Mouse (Mus musculus) forebrain, embryonic 14.5 days (tissue): ENCODE results near the gene Rasgef1c. TPM values are rescaled to one million over a fixed set of nuclear protein-coding genes. Genes with fewer than 3 reads are reported as not detected.

Experiments used
- ATAC-seq: fragments of 200-750 bp; cut with Nextera tagmentation; 2 replicates; pipeline ENCODE4 v1.8.0; 2017; ENCODE audit warnings: mild to moderate bottlenecking, moderate library complexity
- DNase-seq: peaks from one replicate; pipeline ENCODE4 v3.0.0-alpha.2; 2015; ENCODE audit warnings: low spot score
- H3K27ac ChIP-seq: fragments of 300-500 bp; sonication (generic); 2 replicates; pipeline ENCODE4 v1.5.1; 2014; ENCODE audit warnings: low read depth, mild to moderate bottlenecking, control low read depth, low read length, moderate library complexity
- H3K27me3 ChIP-seq: fragments of 300-500 bp; sonication (generic); replicated peaks from 2 replicates; pipeline ENCODE4 v1.6.1; 2014; ENCODE audit warnings: low read length, control low read depth, mixed read lengths; ENCODE audit not compliant: control insufficient read depth, insufficient read depth
- H3K36me3 ChIP-seq: fragments of 300-500 bp; sonication (generic); 2 replicates; pipeline ENCODE4 v1.6.1; 2014; ENCODE audit warnings: low read length, control low read depth; ENCODE audit not compliant: control insufficient read depth, insufficient read depth
- H3K4me1 ChIP-seq: fragments of 300-500 bp; sonication (generic); 2 replicates; pipeline ENCODE4 v1.6.1; 2014; ENCODE audit warnings: antibody characterized with exemption, low read length, control low read depth; ENCODE audit not compliant: control insufficient read depth, insufficient read depth
- H3K4me2 ChIP-seq: fragments of 300-500 bp; sonication (generic); 2 replicates; pipeline ENCODE4 v1.6.1; 2014; ENCODE audit warnings: mild to moderate bottlenecking, control low read depth, low read length
- H3K4me3 ChIP-seq: fragments of 300-500 bp; sonication (generic); 2 replicates; pipeline ENCODE4 v1.5.1; 2014; ENCODE audit warnings: low read depth, low read length, control low read depth
- H3K9ac ChIP-seq: fragments of 300-500 bp; sonication (generic); 2 replicates; pipeline ENCODE4 v1.6.1; 2014; ENCODE audit warnings: mild to moderate bottlenecking, low read length, control low read depth, moderate library complexity
- H3K9me3 ChIP-seq: fragments of 300-500 bp; sonication (generic); replicated peaks from 2 replicates; pipeline ENCODE4 v1.6.1; 2016; ENCODE audit warnings: low read length, control low read depth, mixed read lengths; ENCODE audit not compliant: control insufficient read depth
- whole genome bisulfite sequencing: fragments of 180-500 bp; shearing (Covaris S2); extraction: QIAGEN DNeasy Blood & Tissue Kit; methylation state at CpG from one replicate; pipeline ENCODE4 v1.1.7; 2014; 5-methylcytosine and 5-hydroxymethylcytosine counted together
- polyA plus RNA-seq: library from polyadenylated mRNA; unstranded; fragments of >200 nt; fragmentation: Nextera tagmentation; extraction: Ambion mirVana; gene quantifications from 2 replicates; pipeline ENCODE4 v1.2.1, GENCODE M21; 2014

The Rasgef1c gene
- polyA plus RNA-seq, 1 experiment from 2014 or later: 10.9 TPM

- Histone ChIP-seq H3K4me2 (no peak overlapping the region), H3K9me3 (no peaks in the 10 kb centered on the region), H3K27me3 (no peaks in the 10 kb centered on the region), H3K4me3 (no peak overlapping the region), H3K27ac (0 out of 2 replicates have a peak overlapping the region, but pooled peaks have one; percentile 21), H3K9ac (0 out of 2 replicates have a peak overlapping the region, but pooled peaks have one; percentile 3), H3K4me1 (peaks cover 20% of the 10 kb centered on the region), H3K36me3 (no peaks in the 10 kb centered on the region)
- 33% methylated on average over 5 of the region's 5 CpGs for WGBS
- DNase-seq: peak; percentile 30
- ATAC-seq: no peak; the same call in 1 of the 2 replicates
Observed at GRCm38 (mm10) chr11:49931037-49931625, 29.5 kb downstream of the Rasgef1c start.

- Histone ChIP-seq H3K9me3 (no peaks in the 10 kb centered on the region), H3K4me2 (no peak overlapping the region), H3K9ac (0 out of 2 replicates have a peak overlapping the region, but pooled peaks have one; percentile 3), H3K4me3 (no peak overlapping the region), H3K36me3 (no peaks in the 10 kb centered on the region), H3K27me3 (no peaks in the 10 kb centered on the region), H3K4me1 (peaks cover 18% of the 10 kb centered on the region), H3K27ac (no peak overlapping the region)
- peak; percentile 26; the same call in 1 of the 2 replicates for ATAC-seq
- 38% methylated on average over 7 of the region's 7 CpGs for WGBS
- peak; percentile 27 for DNase-seq
Observed at GRCm38 (mm10) chr11:49931853-49932252, 30.2 kb downstream of the Rasgef1c start.

DNA sequence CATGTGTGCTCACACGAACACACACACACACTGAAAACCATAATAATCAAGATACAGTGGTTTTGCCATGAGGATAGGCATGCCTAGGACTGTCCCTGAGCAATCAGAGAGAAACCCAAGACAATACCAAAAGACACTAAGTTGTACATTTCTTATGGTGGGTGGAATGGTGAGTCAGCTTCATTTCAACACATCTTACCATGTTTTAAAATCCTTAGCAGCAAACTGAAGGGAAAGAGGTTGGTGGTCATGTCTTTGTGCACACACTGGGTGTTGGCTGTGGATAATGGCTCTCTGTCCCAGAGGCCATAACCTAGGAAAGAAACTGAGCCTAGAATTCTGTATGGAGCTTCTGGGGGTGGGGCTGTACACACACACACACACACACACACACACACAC lies 32.2 kb downstream of the Rasgef1c start:
- no peaks in the 10 kb centered on the region for H3K9me3 ChIP-seq
- H3K4me2 ChIP-seq: no peak overlapping the region
- H3K4me1 ChIP-seq: peaks cover 12% of the 10 kb centered on the region; the same call in 1 of the 2 replicates
- 79% methylated on average over 1 of the region's 1 CpGs for WGBS
- no peak for DNase-seq
- ATAC-seq: no peak
- H3K27ac ChIP-seq: no peak overlapping the region
- H3K4me3 ChIP-seq: no peak overlapping the region
- no peak overlapping the region for H3K9ac ChIP-seq
- H3K36me3 ChIP-seq: no peaks in the 10 kb centered on the region
- H3K27me3 ChIP-seq: no peaks in the 10 kb centered on the region

DNA sequence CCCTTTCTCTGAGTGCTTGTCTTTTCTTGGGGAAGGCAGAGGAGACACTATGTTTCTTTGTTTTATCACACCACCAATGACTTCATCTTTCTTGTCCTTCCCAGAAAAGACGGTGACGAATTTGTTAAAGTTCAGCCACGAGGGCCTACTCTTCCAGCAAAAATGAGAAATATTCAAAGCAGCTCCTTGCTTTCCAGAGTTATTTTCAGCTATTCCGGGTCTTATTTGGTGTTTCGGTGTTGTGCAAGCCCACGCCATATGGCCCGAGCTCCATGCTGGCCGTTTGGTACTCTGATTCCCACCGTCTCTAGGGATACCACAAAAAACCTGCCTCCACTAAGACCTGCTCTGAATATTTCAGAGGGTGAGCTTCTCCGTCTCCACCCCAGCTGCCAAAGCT lies 32.7 kb downstream of the Rasgef1c start:
- peaks cover 12% of the 10 kb centered on the region; the same call in 1 of the 2 replicates for H3K4me1 ChIP-seq
- no peak overlapping the region for H3K27ac ChIP-seq
- no peak overlapping the region for H3K4me3 ChIP-seq
- no peak for ATAC-seq
- no peak overlapping the region for H3K9ac ChIP-seq
- no peak overlapping the region for H3K4me2 ChIP-seq
- 61% methylated on average over 10 of the region's 10 CpGs for WGBS
- no peaks in the 10 kb centered on the region for H3K27me3 ChIP-seq
- H3K9me3 ChIP-seq: no peaks in the 10 kb centered on the region
- no peaks in the 10 kb centered on the region for H3K36me3 ChIP-seq
- no peak for DNase-seq

DNA sequence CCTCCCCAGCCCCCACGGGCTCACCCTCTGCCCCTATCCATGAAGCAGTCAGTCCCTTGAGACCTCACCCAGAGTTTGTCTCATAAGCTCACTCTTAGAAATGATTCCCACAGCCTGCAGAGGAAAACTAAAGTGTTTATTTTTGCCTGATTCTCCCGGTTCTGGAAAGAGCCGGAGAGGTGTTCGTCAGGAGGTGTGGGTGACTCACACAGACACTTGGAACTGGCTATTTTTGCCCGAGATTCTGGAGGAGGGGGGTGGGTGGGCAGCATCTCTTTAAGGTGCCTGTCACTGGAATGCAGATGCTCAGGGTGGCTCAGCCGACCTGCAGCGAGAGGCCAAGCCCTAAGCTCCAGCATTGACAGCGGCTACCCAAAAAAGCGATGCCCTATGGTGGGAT lies 34.8 kb downstream of the Rasgef1c start:
- no peak for DNase-seq
- H3K9ac ChIP-seq: no peak overlapping the region
- ATAC-seq: no peak
- no peak overlapping the region for H3K27ac ChIP-seq
- no peaks in the 10 kb centered on the region for H3K27me3 ChIP-seq
- no peaks in the 10 kb centered on the region for H3K9me3 ChIP-seq
- no peak overlapping the region for H3K4me3 ChIP-seq
- peaks cover 7% of the 10 kb centered on the region; the same call in 1 of the 2 replicates for H3K4me1 ChIP-seq
- H3K4me2 ChIP-seq: no peak overlapping the region
- no peaks in the 10 kb centered on the region for H3K36me3 ChIP-seq
- 84% methylated on average over 9 of the region's 9 CpGs for WGBS

- no peak for ATAC-seq
- Histone ChIP-seq H3K4me2 (no peak overlapping the region), H3K4me1 (peaks cover 3% of the 10 kb centered on the region; the same call in 1 of the 2 replicates), H3K27me3 (no peaks in the 10 kb centered on the region), H3K27ac (no peak overlapping the region), H3K4me3 (no peak overlapping the region), H3K9me3 (no peaks in the 10 kb centered on the region), H3K9ac (no peak overlapping the region), H3K36me3 (no peaks in the 10 kb centered on the region)
- DNase-seq: no peak
- 90% methylated on average over 6 of the region's 6 CpGs for WGBS
Observed at GRCm38 (mm10) chr11:49937779-49938178, 36.1 kb downstream of the Rasgef1c start.

GRCm38 (mm10) chr11:49938258-49939164 lies 36.9 kb downstream of the Rasgef1c start:
- H3K4me1 ChIP-seq: peaks cover 3% of the 10 kb centered on the region; the same call in 1 of the 2 replicates
- H3K4me2 ChIP-seq: no peak overlapping the region
- ATAC-seq (peak; percentile 88), DNase-seq (peak; percentile 85)
- H3K9me3 ChIP-seq: no peaks in the 10 kb centered on the region
- H3K27me3 ChIP-seq: no peaks in the 10 kb centered on the region
- no peaks in the 10 kb centered on the region for H3K36me3 ChIP-seq
- H3K4me3 ChIP-seq: no peak overlapping the region
- no peak overlapping the region for H3K9ac ChIP-seq
- peak overlapping the region; percentile 63; the same call in 1 of the 2 replicates for H3K27ac ChIP-seq
- WGBS: 7% methylated on average over 4 of the region's 4 CpGs

DNA sequence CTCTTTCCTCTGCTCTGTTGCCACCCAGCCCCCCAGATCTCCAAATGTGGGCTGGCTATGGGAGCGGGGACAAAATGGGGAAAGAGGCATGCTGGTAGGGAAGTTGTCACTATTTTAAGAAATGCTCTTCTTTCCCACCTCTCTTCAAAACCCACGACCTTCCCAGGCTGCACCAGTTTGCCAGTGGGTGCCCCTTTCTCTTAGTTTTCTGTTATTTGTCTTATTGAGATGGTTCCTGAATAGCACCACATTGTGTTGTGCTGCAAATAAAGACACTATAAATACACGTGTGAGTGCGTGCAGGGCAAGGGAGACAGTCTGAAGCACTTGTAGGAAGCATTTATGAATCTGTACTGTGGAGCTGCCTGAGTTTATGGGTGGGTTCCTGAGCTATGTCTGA lies 41.2 kb downstream of the Rasgef1c start:
- no peak overlapping the region for H3K9ac ChIP-seq
- H3K27me3 ChIP-seq: no peaks in the 10 kb centered on the region
- H3K4me3 ChIP-seq: no peak overlapping the region
- H3K9me3 ChIP-seq: no peaks in the 10 kb centered on the region
- no peaks in the 10 kb centered on the region for H3K36me3 ChIP-seq
- H3K27ac ChIP-seq: no peak overlapping the region
- no peak for ATAC-seq
- 74% methylated on average over 4 of the region's 4 CpGs for WGBS
- H3K4me1 ChIP-seq: no peaks in the 10 kb centered on the region
- no peak overlapping the region for H3K4me2 ChIP-seq
- DNase-seq: no peak

DNA sequence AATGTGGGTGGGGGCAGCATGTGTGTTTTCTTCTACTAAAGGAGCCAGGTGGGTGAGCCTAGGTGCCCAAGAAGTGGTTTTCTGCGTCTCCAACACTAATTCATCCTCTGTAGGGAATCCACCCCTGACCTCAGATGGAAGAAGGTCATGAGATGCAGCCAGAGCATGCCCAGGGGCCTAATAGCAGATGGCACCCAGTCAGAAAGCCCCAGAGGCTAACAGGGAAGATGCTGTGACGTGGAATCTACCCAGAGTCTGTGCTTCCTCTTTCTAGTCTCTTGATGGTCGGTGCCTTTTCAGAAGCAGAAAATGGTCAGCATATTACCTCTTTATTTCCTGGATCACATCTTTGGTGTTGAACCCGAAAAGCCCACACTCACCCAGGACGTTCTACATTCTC lies 42.3 kb downstream of the Rasgef1c start:
- no peak for DNase-seq
- no peak for ATAC-seq
- 86% methylated on average over 5 of the region's 5 CpGs for WGBS

More for the DNA sequence above, 42.3 kb downstream of the Rasgef1c start:
- Histone ChIP-seq H3K27me3 (no peaks in the 10 kb centered on the region), H3K4me1 (no peaks in the 10 kb centered on the region), H3K9me3 (no peaks in the 10 kb centered on the region), H3K9ac (no peak overlapping the region), H3K4me2 (no peak overlapping the region), H3K27ac (no peak overlapping the region), H3K36me3 (no peaks in the 10 kb centered on the region), H3K4me3 (no peak overlapping the region)
